Mouse (Mus musculus) embryonic facial prominence, embryonic 13.5 days (tissue): ENCODE measurements at regions not wholly inside any gene's neighbourhood (a gene's known extent, or its start where the extent isn't known, plus 50 kb on each side); places are given as distances from the start of the nearest gene placed in this dataset.

Experiments used
- ATAC-seq: fragments of 200-750 bp; cut with Nextera tagmentation; 2 replicates; pipeline ENCODE4 v1.8.0; 2017; ENCODE audit warnings: low read depth; ENCODE audit not compliant: insufficient number of reproducible peaks, insufficient read depth, low FRiP score, low TSS enrichment
- H3K27ac ChIP-seq: fragments of 300-500 bp; sonication (generic); 2 replicates; pipeline ENCODE4 v1.5.1; 2015; ENCODE audit warnings: moderate library complexity, mild to moderate bottlenecking, inconsistent platforms
- H3K27me3 ChIP-seq: fragments of 300-500 bp; sonication (generic); 2 replicates; pipeline ENCODE4 v1.6.1; 2015; ENCODE audit warnings: mild to moderate bottlenecking, inconsistent platforms
- H3K36me3 ChIP-seq: fragments of 300-500 bp; sonication (generic); 2 replicates; pipeline ENCODE4 v1.6.1; 2015; ENCODE audit warnings: mild to moderate bottlenecking, inconsistent platforms
- H3K4me1 ChIP-seq: fragments of 300-500 bp; sonication (generic); 2 replicates; pipeline ENCODE4 v1.6.1; 2015; ENCODE audit warnings: inconsistent platforms
- H3K4me2 ChIP-seq: fragments of 300-500 bp; sonication (generic); 2 replicates; pipeline ENCODE4 v1.6.1; 2015; ENCODE audit warnings: moderate library complexity, mild to moderate bottlenecking, inconsistent platforms
- H3K4me3 ChIP-seq: fragments of 300-500 bp; sonication (generic); 2 replicates; pipeline ENCODE4 v1.5.1; 2015; ENCODE audit warnings: mild to moderate bottlenecking, inconsistent platforms
- H3K9ac ChIP-seq: fragments of 300-500 bp; sonication (generic); 2 replicates; pipeline ENCODE4 v1.6.1; 2015; ENCODE audit warnings: mild to moderate bottlenecking, inconsistent platforms
- H3K9me3 ChIP-seq: fragments of 300-500 bp; sonication (generic); 2 replicates; pipeline ENCODE4 v1.6.1; 2016; ENCODE audit warnings: inconsistent platforms
- WGBS: fragments of 180-500 bp; shearing (Covaris S2); methylation state at CpG from one replicate; pipeline ENCODE4 v1.1.7; 2015; ENCODE audit warnings: mixed read lengths; 5-methylcytosine and 5-hydroxymethylcytosine counted together

GRCm38 (mm10) chr12:54126306-54126705 is 77.4 kb downstream of the Egln3 start:
- Histone ChIP-seq H3K4me3 (no peak overlapping the region), H3K9ac (no peak overlapping the region), H3K4me1 (peaks cover 11% of the 10 kb centered on the region), H3K4me2 (peak overlapping the region; percentile 11; the same call in 1 of the 2 replicates), H3K27me3 (no peaks in the 10 kb centered on the region), H3K36me3 (no peaks in the 10 kb centered on the region), H3K9me3 (no peaks in the 10 kb centered on the region), H3K27ac (no peak overlapping the region)
- 52% methylated on average over 6 of the region's 6 CpGs for WGBS
- ATAC-seq = no peak
